9 mouse cellular contexts compared by ENCODE assay signal in genomic region chr8:84947241-84947545, GRCm38 (mm10). TPM values are rescaled to one million over a fixed set of nuclear protein-coding genes. Genes with fewer than 3 reads are reported as not detected.
DNase-seq lines count a peak whose midpoint lies in the region; ATAC-seq and TF ChIP-seq lines count a peak whose summit lies in the region.
"Had no signal": no experiment of that assay in that cellular context is flagged by ENCODE, and none has a peak within 500 bp of the region (broad histone marks: within the 10 kb centered on the region; RNA-seq: fewer than 3 reads in every experiment).

No protein-coding gene starts in this region.

- H3K4me1 ChIP-seq in forebrain, embryonic 15.5 days: peaks cover 29% of the 10 kb centered on the region
- H3K4me1 ChIP-seq in forebrain, embryonic 10.5 days: peaks cover 39% of the 10 kb centered on the region
- H3K4me1 ChIP-seq in embryonic fibroblast, embryonic 13.5 days (ENCODE audit: control insufficient read depth, insufficient read depth, low read length): no peaks in the 10 kb centered on the region
- H3K4me1 ChIP-seq in lung, embryonic 16.5 days (replicated peaks; ENCODE audit: control insufficient read depth, insufficient read depth, low read length): peaks cover 10% of the 10 kb centered on the region; the same call in 1 of the 2 replicates
- H3K4me1 ChIP-seq in testis, adult 2 months (ENCODE audit: control insufficient read depth, insufficient read depth, low read length): peaks cover 24% of the 10 kb centered on the region

- peak overlapping the region; percentile 63 for H3K4me3 ChIP-seq in forebrain, embryonic 15.5 days
- no peak overlapping the region for H3K4me3 ChIP-seq in forebrain, embryonic 10.5 days
- no peak overlapping the region for H3K4me3 ChIP-seq in embryonic fibroblast, embryonic 13.5 days (ENCODE audit: insufficient read depth, low read length)
- no peak overlapping the region for H3K4me3 ChIP-seq in lung, embryonic 16.5 days (ENCODE audit: low read length)
- no peak overlapping the region for H3K4me3 ChIP-seq in testis, adult 2 months (ENCODE audit: control insufficient read depth, low read depth, low read length)

- peak; percentile 1; the same call in 1 of the 2 replicates for TF ChIP-seq CTCF in embryonic fibroblast, embryonic 13.5 days (IDR thresholded peaks at IDR 0.05; ENCODE audit: borderline replicate concordance, insufficient read depth, low read length)
- TF ChIP-seq CTCF in testis, adult 2 months (IDR thresholded peaks at IDR 0.05; ENCODE audit: control insufficient read depth, insufficient read depth, insufficient replicate concordance, low read depth, low read length): no peak

- H3K36me3 ChIP-seq in forebrain, embryonic 15.5 days: no peaks in the 10 kb centered on the region
- H3K36me3 ChIP-seq in forebrain, embryonic 10.5 days (replicated peaks): no peaks in the 10 kb centered on the region
- H3K36me3 ChIP-seq in lung, embryonic 16.5 days (ENCODE audit: control insufficient read depth, insufficient read depth, low read length): no peaks in the 10 kb centered on the region
- no peaks in the 10 kb centered on the region for H3K36me3 ChIP-seq in testis, adult 2 months (ENCODE audit: control insufficient read depth, insufficient read depth, low read length)

- H3K4me2 ChIP-seq in forebrain, embryonic 15.5 days (replicated peaks): peak overlapping the region; percentile 78
- H3K4me2 ChIP-seq in lung, embryonic 16.5 days (ENCODE audit: low read depth, low read length): no peak overlapping the region

- WGBS in forebrain, embryonic 15.5 days: 9% methylated on average over 9 of the region's 9 CpGs
- 14% methylated on average over 9 of the region's 9 CpGs for WGBS in forebrain, embryonic 10.5 days
- 9% methylated on average over 9 of the region's 9 CpGs for WGBS in lung, embryonic 16.5 days

- no peak overlapping the region for H3K9ac ChIP-seq in forebrain, embryonic 15.5 days (replicated peaks)
- H3K9ac ChIP-seq in lung, embryonic 16.5 days (ENCODE audit: low read length): no peak overlapping the region

- H3K27ac ChIP-seq in forebrain, embryonic 15.5 days (replicated peaks): 0 out of 2 replicates have a peak overlapping the region, but pooled peaks have one; percentile 46
- no peak overlapping the region for H3K27ac ChIP-seq in forebrain, embryonic 10.5 days
- no peak overlapping the region for H3K27ac ChIP-seq in embryonic fibroblast, embryonic 13.5 days (ENCODE audit: insufficient read depth, low read length)
- no peak overlapping the region for H3K27ac ChIP-seq in lung, embryonic 16.5 days (ENCODE audit: low read length)
- H3K27ac ChIP-seq in testis, adult 2 months (ENCODE audit: control insufficient read depth, insufficient read depth, low read depth, low read length): no peak overlapping the region

- no peak for ATAC-seq in forebrain, embryonic 15.5 days (replicated peaks)
- peak; percentile 34; the same call in 1 of the 2 replicates for ATAC-seq in lung, embryonic 16.5 days (ENCODE audit: low read depth)

- no peak for TF ChIP-seq POLR2A in embryonic fibroblast, embryonic 13.5 days (IDR thresholded peaks at IDR 0.05; ENCODE audit: low read depth, low read length)
- 0 out of 2 replicates have a peak, but pooled peaks have one; percentile 9 for TF ChIP-seq POLR2A in testis, adult 2 months (IDR thresholded peaks at IDR 0.05; ENCODE audit: control insufficient read depth, low read depth, low read length)

- DNase-seq in forebrain, embryonic 10.5 days (ENCODE audit: extremely low spot score, low spot score): no peak
- DNase-seq in B cell, adult 2 months: peak; percentile 62 to 67
- DNase-seq in frontal cortex, postnatal 10 days (ENCODE audit: low spot score in 2 of 2): no peak
- no peak for DNase-seq in cerebellum, adult 9-11 months

- H3K9me3 ChIP-seq in forebrain, embryonic 15.5 days: no peaks in the 10 kb centered on the region
- no peaks in the 10 kb centered on the region for H3K9me3 ChIP-seq in forebrain, embryonic 10.5 days
- H3K9me3 ChIP-seq in lung, embryonic 16.5 days (ENCODE audit: control insufficient read depth, low read length): no peaks in the 10 kb centered on the region

- H3K27me3 ChIP-seq in forebrain, embryonic 15.5 days: peaks cover 54% of the 10 kb centered on the region
- peaks cover 88% of the 10 kb centered on the region for H3K27me3 ChIP-seq in forebrain, embryonic 10.5 days (ENCODE audit: poor library complexity, severe bottlenecking)
- H3K27me3 ChIP-seq in lung, embryonic 16.5 days (ENCODE audit: control insufficient read depth, insufficient read depth, low read depth, low read length): peaks cover 48% of the 10 kb centered on the region
- H3K27me3 ChIP-seq in testis, adult 2 months (ENCODE audit: control insufficient read depth, insufficient read depth, low read length): peaks cover 2% of the 10 kb centered on the region; the same call in 1 of the 2 replicates

RNA-seq across cellular contexts. Expression of gene Rtbdn, which starts 0.4 kb away (rescaled TPM):
- polyA plus RNA-seq in forebrain, embryonic 15.5 days (2015; fragmentation: Nextera tagmentation; extraction: Ambion mirVana): 2.0 and 2.3 TPM in 2 replicates
- 1.3 and 1.8 TPM in 2 replicates for polyA plus RNA-seq in forebrain, embryonic 10.5 days (2016; fragmentation: Nextera tagmentation; extraction: Ambion mirVana)
- not detected in 2 replicates for polyA plus RNA-seq in embryonic fibroblast, embryonic 13.5 days (2011; ENCODE audit: insufficient read length, low read depth, missing spikeins)
- 0.23 and 0.29 TPM in 2 replicates for polyA plus RNA-seq in lung, embryonic 16.5 days (2015; fragmentation: Nextera tagmentation; extraction: Ambion mirVana)
- 0.30 and 0.32 TPM in 2 replicates for polyA plus RNA-seq in testis, adult 2 months (2012; rRNA removed)

RNA-seq across cellular contexts. Expression of gene Mast1, which starts 10.0 kb away (rescaled TPM):
- polyA plus RNA-seq in forebrain, embryonic 15.5 days (2015; fragmentation: Nextera tagmentation; extraction: Ambion mirVana): 48.3 and 52.5 TPM in 2 replicates
- 2.6 and 3.8 TPM in 2 replicates for polyA plus RNA-seq in forebrain, embryonic 10.5 days (2016; fragmentation: Nextera tagmentation; extraction: Ambion mirVana)
- polyA plus RNA-seq in embryonic fibroblast, embryonic 13.5 days (2011; ENCODE audit: insufficient read length, low read depth, missing spikeins): not detected in 2 replicates
- 0.64 and 0.72 TPM in 2 replicates for polyA plus RNA-seq in lung, embryonic 16.5 days (2015; fragmentation: Nextera tagmentation; extraction: Ambion mirVana)
- 1.5 and 1.6 TPM in 2 replicates for polyA plus RNA-seq in testis, adult 2 months (2012; rRNA removed)

RNA-seq across cellular contexts. Expression of gene Gm49661, which starts 22.0 kb away (rescaled TPM):
- polyA plus RNA-seq in forebrain, embryonic 15.5 days (2015; fragmentation: Nextera tagmentation; extraction: Ambion mirVana): not detected in 2 replicates
- polyA plus RNA-seq in forebrain, embryonic 10.5 days (2016; fragmentation: Nextera tagmentation; extraction: Ambion mirVana): not detected in 2 replicates
- polyA plus RNA-seq in embryonic fibroblast, embryonic 13.5 days (2011; ENCODE audit: insufficient read length, low read depth, missing spikeins): not detected in 2 replicates
- polyA plus RNA-seq in lung, embryonic 16.5 days (2015; fragmentation: Nextera tagmentation; extraction: Ambion mirVana): not detected in 2 replicates
- 477 and 542 TPM in 2 replicates for polyA plus RNA-seq in testis, adult 2 months (2012; rRNA removed)
- polyA plus RNA-seq: heart, embryonic 16.5 days had no signal

RNA-seq across cellular contexts. Expression of gene Prdx2, which starts 22.2 kb away (rescaled TPM):
- polyA plus RNA-seq in forebrain, embryonic 15.5 days (2015; fragmentation: Nextera tagmentation; extraction: Ambion mirVana): 1,445 and 1,467 TPM in 2 replicates
- polyA plus RNA-seq in forebrain, embryonic 10.5 days (2016; fragmentation: Nextera tagmentation; extraction: Ambion mirVana): 1,199 and 1,255 TPM in 2 replicates
- 244 and 312 TPM in 2 replicates for polyA plus RNA-seq in embryonic fibroblast, embryonic 13.5 days (2011; ENCODE audit: insufficient read length, low read depth, missing spikeins)
- polyA plus RNA-seq in lung, embryonic 16.5 days (2015; fragmentation: Nextera tagmentation; extraction: Ambion mirVana): 644 and 691 TPM in 2 replicates
- 59.6 and 68.5 TPM in 2 replicates for polyA plus RNA-seq in testis, adult 2 months (2012; rRNA removed)

RNA-seq across cellular contexts. Expression of gene Rnaseh2a, which starts 22.4 kb away (rescaled TPM):
- 96.4 and 98.5 TPM in 2 replicates for polyA plus RNA-seq in forebrain, embryonic 15.5 days (2015; fragmentation: Nextera tagmentation; extraction: Ambion mirVana)
- polyA plus RNA-seq in forebrain, embryonic 10.5 days (2016; fragmentation: Nextera tagmentation; extraction: Ambion mirVana): 163 and 173 TPM in 2 replicates
- polyA plus RNA-seq in embryonic fibroblast, embryonic 13.5 days (2011; ENCODE audit: insufficient read length, low read depth, missing spikeins): 27.9 and 30.7 TPM in 2 replicates
- polyA plus RNA-seq in lung, embryonic 16.5 days (2015; fragmentation: Nextera tagmentation; extraction: Ambion mirVana): 114 and 119 TPM in 2 replicates
- polyA plus RNA-seq in testis, adult 2 months (2012; rRNA removed): 1,424 and 1,585 TPM in 2 replicates

Comparison
In these comparisons a context has a peak if more than half of its experiments do, and no peak if none do; other contexts are left out.
1. RNA of gene Mast1, which starts 10.0 kb away (polyA plus RNA-seq): 48.3 to 52.5 TPM in forebrain, embryonic 15.5 days; 2.6 to 3.8 TPM in forebrain, embryonic 10.5 days, 1.5 to 1.6 TPM in testis, adult 2 months, 0.64 to 0.72 TPM in lung, embryonic 16.5 days and not detected in embryonic fibroblast, embryonic 13.5 days; every median in the first group is over 10 times any median in the second.
2. DNase-seq: peak in B cell, adult 2 months (2 of 2); none in forebrain, embryonic 10.5 days (single experiment), frontal cortex, postnatal 10 days (0 of 2) and cerebellum, adult 9-11 months (single experiment).
3. RNA of gene Gm49661, which starts 22.0 kb away (polyA plus RNA-seq): 477 to 542 TPM in testis, adult 2 months; not detected in embryonic fibroblast, embryonic 13.5 days, not detected in forebrain, embryonic 15.5 days, not detected in forebrain, embryonic 10.5 days and not detected in lung, embryonic 16.5 days; every median in the first group is over 100 times any median in the second.